Mouse (Mus musculus) limb, embryonic 11.5 days (tissue): ENCODE data around the gene Neurod2. TPM values are rescaled to one million over a fixed set of nuclear protein-coding genes. Genes with fewer than 3 reads are reported as not detected.

Experiments used
- ATAC-seq: fragments of 200-750 bp; cut with Nextera tagmentation; 2 replicates; pipeline ENCODE4 v1.8.0; 2017; ENCODE audit warnings: low read depth; ENCODE audit not compliant: insufficient number of reproducible peaks, low FRiP score, low TSS enrichment
- DNase-seq: peaks from one replicate; pipeline ENCODE4 v3.0.0-alpha.2; 2015; ENCODE audit warnings: low spot score
- H3K27ac ChIP-seq: fragments of 300-500 bp; sonication (generic); replicated peaks from 2 replicates; pipeline ENCODE4 v1.5.1; 2014; ENCODE audit warnings: low read depth, mild to moderate bottlenecking, low read length
- H3K27me3 ChIP-seq: fragments of 300-500 bp; sonication (generic); 2 replicates; pipeline ENCODE4 v1.6.1; 2014; ENCODE audit warnings: mild to moderate bottlenecking, low read length, mixed read lengths; ENCODE audit not compliant: control insufficient read depth, insufficient read depth
- H3K36me3 ChIP-seq: fragments of 300-500 bp; sonication (generic); 2 replicates; pipeline ENCODE4 v1.6.1; 2014; ENCODE audit warnings: mild to moderate bottlenecking, low read length, moderate library complexity, mixed read lengths; ENCODE audit not compliant: control insufficient read depth, insufficient read depth
- H3K4me1 ChIP-seq: fragments of 300-500 bp; sonication (generic); 2 replicates; pipeline ENCODE4 v1.6.1; 2014; ENCODE audit warnings: low read length, mixed read lengths; ENCODE audit not compliant: control insufficient read depth, insufficient read depth
- H3K4me2 ChIP-seq: fragments of 300-500 bp; sonication (generic); 2 replicates; pipeline ENCODE4 v1.6.1; 2014; ENCODE audit warnings: low read depth, mild to moderate bottlenecking, moderate library complexity; ENCODE audit not compliant: severe bottlenecking
- H3K4me3 ChIP-seq: fragments of 300-500 bp; sonication (generic); 2 replicates; pipeline ENCODE4 v1.5.1; 2014; ENCODE audit warnings: low read depth, low read length
- H3K9ac ChIP-seq: fragments of 300-500 bp; sonication (generic); 2 replicates; pipeline ENCODE4 v1.6.1; 2014; ENCODE audit warnings: mild to moderate bottlenecking, low read length
- H3K9me3 ChIP-seq: fragments of 300-500 bp; sonication (generic); 2 replicates; pipeline ENCODE4 v1.6.1; 2016; ENCODE audit warnings: low read length; ENCODE audit not compliant: control insufficient read depth
- WGBS: fragments of 180-500 bp; shearing (Covaris S2); extraction: QIAGEN DNeasy Blood & Tissue Kit; methylation state at CpG from one replicate; pipeline ENCODE4 v1.1.7; 2014; 5-methylcytosine and 5-hydroxymethylcytosine counted together
- polyA plus RNA-seq: library from polyadenylated mRNA; unstranded; fragments of >200 nt; fragmentation: Nextera tagmentation; extraction: Ambion mirVana; gene quantifications from 2 replicates; pipeline ENCODE4 v1.2.1, GENCODE M21; 2014

Neurod2 gene
- polyA plus RNA-seq, 1 experiment from 2014 or later, result not detected

DNA sequence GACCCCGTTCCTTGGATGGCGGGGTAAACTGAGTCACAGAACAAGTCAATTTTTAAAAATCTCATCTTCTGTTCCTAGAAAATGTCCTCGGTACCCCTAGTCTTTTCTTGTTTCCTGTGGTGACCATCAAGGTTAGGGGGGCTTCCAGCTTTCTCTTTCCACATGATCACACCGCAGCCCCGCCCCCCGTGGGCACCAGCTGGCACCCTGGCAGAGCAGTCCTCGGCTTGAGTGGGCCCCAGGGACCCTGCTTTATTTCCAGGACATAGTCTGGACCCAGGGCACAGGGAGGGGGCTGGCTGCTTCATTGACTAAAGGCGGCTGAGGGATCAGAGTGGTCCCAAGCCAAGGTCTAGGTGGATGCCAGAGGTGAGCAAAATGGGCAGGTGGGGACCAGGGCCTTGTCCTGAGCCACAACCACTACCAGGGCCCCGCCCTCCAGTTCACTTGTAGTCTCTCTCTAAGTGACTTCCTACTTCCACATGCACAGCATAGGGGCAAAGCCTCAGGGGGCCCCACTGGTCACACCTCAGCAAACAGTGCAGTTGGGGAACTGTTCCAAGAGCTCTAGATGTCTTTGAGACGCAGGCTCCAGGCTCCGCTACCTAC is 10.3 kb upstream of the Neurod2 start:
- no peaks in the 10 kb centered on the region for H3K9me3 ChIP-seq
- H3K36me3 ChIP-seq, result no peaks in the 10 kb centered on the region; the same call in 1 of the 2 replicates
- H3K9ac ChIP-seq, result no peak overlapping the region
- H3K27ac ChIP-seq, result no peak overlapping the region
- 9% methylated on average over 11 of the region's 11 CpGs for WGBS
- H3K4me3 ChIP-seq, result no peak overlapping the region
- H3K4me2 ChIP-seq, result peak overlapping the region; percentile 85; the same call in 1 of the 2 replicates
- ATAC-seq, result no peak
- peaks cover 18% of the 10 kb centered on the region for H3K4me1 ChIP-seq
- no peak for DNase-seq
- H3K27me3 ChIP-seq, result peaks cover 75% of the 10 kb centered on the region

DNA sequence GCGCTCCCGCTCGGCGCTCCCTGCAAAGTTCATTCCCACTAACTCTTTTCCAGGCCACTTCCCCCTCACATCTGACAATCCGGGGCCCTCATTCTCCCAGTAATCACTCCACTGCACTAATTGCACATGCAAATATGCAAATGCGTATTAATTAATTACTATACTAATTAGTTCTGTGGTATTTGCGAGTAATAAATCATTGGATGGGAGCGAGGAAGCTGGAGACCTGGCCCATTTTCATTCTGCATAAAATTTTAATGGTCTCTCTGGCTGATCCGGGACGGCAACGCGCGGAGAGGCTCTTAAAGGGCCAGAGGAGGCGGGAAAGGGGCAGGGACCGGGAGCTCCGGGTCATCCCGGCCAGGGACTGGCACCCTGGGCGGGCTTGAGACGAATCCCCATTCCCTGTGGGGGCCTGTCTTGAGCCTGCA is 9.6 kb upstream of the Neurod2 start:
- Histone ChIP-seq H3K4me1 (peaks cover 18% of the 10 kb centered on the region), H3K27ac (no peak overlapping the region), H3K4me3 (peak overlapping the region; percentile 34), H3K4me2 (peak overlapping the region; percentile 85), H3K27me3 (peaks cover 82% of the 10 kb centered on the region), H3K9ac (peak overlapping the region; percentile 4; the same call in 1 of the 2 replicates), H3K9me3 (no peaks in the 10 kb centered on the region), H3K36me3 (no peaks in the 10 kb centered on the region; the same call in 1 of the 2 replicates)
- DNase-seq, result no peak
- ATAC-seq, result no peak
- under 1% methylated on average over 19 of the region's 19 CpGs for WGBS

DNA sequence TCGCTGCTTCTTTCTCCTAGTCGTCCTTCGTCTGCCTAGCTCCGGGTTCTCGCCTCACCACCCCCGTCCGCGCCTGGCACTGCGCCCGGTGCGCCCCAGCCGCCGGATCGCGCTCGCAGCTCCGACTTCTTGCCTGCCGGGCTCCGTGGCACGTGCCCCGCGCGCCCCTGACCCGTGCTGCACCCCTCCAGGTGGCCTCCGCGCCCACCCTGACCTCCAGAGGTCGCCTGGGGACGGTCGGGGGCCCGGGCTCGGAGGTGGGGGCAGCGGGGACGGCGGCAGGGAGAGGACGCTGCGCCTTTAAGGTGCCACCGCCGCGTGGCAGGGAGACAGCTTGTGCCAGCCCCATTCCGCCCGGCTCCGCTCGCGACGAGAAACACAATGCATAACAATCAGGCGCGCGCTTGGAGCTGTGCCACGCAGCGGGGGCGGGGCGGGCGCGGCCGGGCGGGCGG is 9.1 kb upstream of the Neurod2 start:
- Histone ChIP-seq H3K4me3 (peak overlapping the region; percentile 34), H3K9ac (peak overlapping the region; percentile 34; the same call in 1 of the 2 replicates), H3K36me3 (no peaks in the 10 kb centered on the region; the same call in 1 of the 2 replicates), H3K27me3 (peaks cover 87% of the 10 kb centered on the region), H3K9me3 (no peaks in the 10 kb centered on the region), H3K4me2 (peak overlapping the region; percentile 85), H3K4me1 (peaks cover 18% of the 10 kb centered on the region), H3K27ac (no peak overlapping the region)
- DNase-seq (no peak), ATAC-seq (no peak)
- under 1% methylated on average over 57 of the region's 57 CpGs for WGBS

DNA sequence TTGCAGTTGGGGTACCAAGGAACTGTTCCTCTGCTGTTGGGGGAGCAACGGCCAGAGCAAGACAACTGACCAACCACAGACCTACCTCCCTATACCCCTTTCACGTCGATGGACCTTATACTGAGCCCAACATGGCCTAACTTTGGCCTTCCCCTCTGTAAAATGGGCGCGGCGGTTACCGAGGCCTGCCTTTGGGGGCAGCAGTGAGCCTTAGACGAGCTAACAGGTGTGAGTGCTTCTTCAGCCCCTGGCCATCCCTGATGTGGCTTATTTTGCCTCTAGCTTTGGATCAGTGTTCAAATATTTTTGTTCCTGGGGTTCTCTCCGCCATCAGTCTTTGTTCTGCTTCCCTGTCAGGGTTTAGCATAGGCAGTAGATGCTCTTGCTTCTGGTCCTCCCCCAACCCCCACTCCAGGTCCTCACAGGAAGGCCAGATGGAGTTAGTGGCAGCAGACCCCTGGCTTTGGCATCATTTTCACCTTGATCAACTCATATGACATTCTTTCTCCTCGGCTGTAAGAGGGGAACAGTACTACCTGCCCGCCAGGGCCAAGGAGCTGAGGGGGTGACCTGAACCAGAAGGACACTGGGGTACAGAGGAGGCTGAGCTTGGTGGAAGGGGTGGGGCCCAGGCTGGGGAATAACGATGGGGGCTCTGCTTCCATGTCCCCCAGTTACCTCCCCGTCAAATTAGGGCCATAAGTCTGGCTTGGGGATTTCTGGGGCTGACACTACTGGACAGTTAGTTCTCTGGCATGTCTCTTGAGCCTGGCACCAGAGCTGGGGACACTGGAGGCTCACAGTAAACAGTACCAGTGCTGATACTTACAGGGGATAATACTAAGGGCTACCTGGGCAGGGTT is 7.0 kb upstream of the Neurod2 start:
- Histone ChIP-seq H3K4me2 (no peak overlapping the region), H3K9me3 (no peaks in the 10 kb centered on the region), H3K9ac (no peak overlapping the region), H3K27me3 (peaks cover 96% of the 10 kb centered on the region), H3K4me1 (peaks cover 11% of the 10 kb centered on the region), H3K4me3 (no peak overlapping the region), H3K27ac (no peak overlapping the region), H3K36me3 (no peaks in the 10 kb centered on the region; the same call in 1 of the 2 replicates)
- no peak for ATAC-seq
- WGBS, result 14% methylated on average over 13 of the region's 13 CpGs
- DNase-seq, result no peak

DNA sequence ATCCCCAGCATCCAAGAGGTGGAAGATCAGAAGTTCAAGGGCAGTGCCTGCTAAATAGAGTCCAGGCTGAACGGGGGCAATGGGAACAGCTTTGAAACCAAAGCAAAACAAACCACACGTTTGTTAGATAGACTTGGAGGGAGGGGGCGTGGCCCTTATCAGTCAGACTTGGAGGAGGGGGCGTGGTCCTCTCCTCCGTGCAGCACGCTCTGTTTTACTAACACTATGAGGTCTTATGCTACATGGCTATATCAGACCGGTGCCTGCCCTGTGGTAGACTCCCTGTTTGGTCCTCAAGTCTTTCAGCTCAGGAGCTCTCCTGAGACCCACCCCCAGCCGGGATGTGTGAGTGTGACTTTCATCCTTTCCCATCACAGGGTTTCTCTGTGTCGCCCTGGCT is 5.8 kb upstream of the Neurod2 start:
- H3K4me2 ChIP-seq, result no peak overlapping the region
- H3K4me1 ChIP-seq, result peaks cover 11% of the 10 kb centered on the region
- ATAC-seq (no peak), DNase-seq (no peak)
- no peaks in the 10 kb centered on the region; the same call in 1 of the 2 replicates for H3K36me3 ChIP-seq
- no peak overlapping the region for H3K4me3 ChIP-seq
- H3K27me3 ChIP-seq, result peaks cover 98% of the 10 kb centered on the region
- no peak overlapping the region for H3K27ac ChIP-seq
- H3K9me3 ChIP-seq, result no peaks in the 10 kb centered on the region
- WGBS, result 9% methylated on average over 9 of the region's 9 CpGs
- H3K9ac ChIP-seq, result no peak overlapping the region

DNA sequence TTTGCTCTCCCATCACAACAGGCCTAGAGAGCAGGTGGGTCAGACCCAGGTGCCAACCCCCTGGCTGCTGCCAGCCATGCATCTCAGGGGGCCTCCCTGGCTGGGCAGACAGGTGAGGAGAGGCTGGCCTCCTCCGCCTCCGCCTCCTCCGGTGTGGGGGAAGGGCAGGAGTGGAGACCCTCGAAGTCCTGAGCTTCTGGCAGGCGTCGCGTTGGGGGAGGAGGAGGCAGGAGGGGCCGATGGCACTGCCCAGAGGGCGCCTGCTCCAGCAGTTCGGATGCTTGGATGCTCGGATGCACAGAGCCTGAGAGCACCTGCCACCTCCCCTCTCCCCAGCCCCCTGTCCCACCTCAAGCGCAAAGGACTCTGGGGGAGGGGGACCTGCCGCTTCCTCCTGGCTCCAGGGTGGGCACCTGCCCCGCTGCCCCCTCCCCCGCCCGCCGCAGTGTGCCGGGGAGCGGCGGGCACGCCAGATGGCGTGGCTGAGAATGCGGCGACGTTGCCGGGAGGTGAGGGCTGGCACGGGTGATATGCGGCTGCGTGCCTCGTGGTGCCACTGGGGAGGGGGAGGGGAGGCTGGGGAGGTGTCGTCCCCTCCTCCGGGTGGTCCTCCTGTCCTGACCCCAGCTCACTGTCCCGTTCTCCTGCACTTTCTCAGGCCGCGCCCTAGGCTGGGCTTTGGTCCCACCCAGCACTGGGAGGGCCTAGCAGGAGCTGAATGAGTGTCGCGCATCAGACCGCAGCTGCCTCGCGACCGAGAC is 4.7 kb upstream of the Neurod2 start:
- WGBS, result 3% methylated on average over 38 of the region's 41 CpGs
- no peaks in the 10 kb centered on the region; the same call in 1 of the 2 replicates for H3K36me3 ChIP-seq
- no peak overlapping the region for H3K9ac ChIP-seq
- no peak overlapping the region for H3K4me2 ChIP-seq
- DNase-seq (no peak), ATAC-seq (no peak)
- peaks cover 8% of the 10 kb centered on the region for H3K4me1 ChIP-seq
- H3K4me3 ChIP-seq, result no peak overlapping the region
- H3K27ac ChIP-seq, result no peak overlapping the region
- H3K27me3 ChIP-seq, result peaks cover 98% of the 10 kb centered on the region
- H3K9me3 ChIP-seq, result no peaks in the 10 kb centered on the region

DNA sequence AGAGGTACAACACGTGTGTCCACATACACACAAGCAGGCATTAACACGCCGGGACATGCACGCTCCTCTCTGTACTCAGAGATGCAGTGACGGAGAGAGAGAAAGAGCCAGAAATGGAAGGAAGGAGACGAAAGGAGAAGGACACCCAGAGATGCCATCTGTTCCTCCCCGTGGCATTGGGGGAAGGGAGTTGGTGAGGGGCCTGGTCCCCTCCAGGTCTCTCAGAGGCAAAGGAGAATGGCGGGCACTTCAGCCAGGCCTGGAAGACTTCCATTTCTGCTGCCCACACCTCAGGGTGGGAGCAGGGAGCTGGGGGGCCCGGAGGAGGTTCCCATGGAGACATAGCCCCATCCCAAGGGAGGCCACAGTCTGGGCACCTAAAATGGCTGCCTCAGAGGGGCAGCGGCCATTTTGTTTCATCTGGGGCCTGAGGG is 3.8 kb upstream of the Neurod2 start:
- Histone ChIP-seq H3K36me3 (no peaks in the 10 kb centered on the region), H3K9ac (no peak overlapping the region), H3K9me3 (no peaks in the 10 kb centered on the region), H3K4me1 (peaks cover 3% of the 10 kb centered on the region; the same call in 1 of the 2 replicates), H3K4me2 (no peak overlapping the region), H3K27ac (no peak overlapping the region), H3K27me3 (peaks cover 98% of the 10 kb centered on the region), H3K4me3 (no peak overlapping the region)
- DNase-seq, result no peak
- ATAC-seq, result no peak
- WGBS, result 75% methylated on average over 10 of the region's 10 CpGs

DNA sequence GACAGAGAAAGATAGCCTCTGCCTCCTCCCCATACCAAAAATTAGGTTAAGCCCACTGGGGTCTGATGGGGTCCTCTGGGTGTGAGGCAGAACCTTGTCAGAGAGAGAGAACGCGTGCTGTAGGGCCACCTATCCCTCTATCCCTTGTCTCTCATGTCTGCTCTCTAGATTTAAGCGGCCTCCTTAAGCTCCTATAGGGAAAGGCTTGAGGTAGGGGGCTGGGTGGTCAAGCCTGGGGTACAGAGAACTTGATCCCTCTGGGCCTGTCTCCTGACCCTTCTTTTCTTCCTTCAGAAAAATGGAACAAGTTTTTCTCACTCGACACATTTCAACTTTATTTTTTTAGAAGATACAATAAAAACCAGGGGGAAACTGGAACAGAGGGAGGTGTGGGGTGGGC is 3.4 kb upstream of the Neurod2 start:
- 72% methylated on average over 4 of the region's 4 CpGs for WGBS
- Histone ChIP-seq H3K27ac (no peak overlapping the region), H3K4me2 (no peak overlapping the region), H3K9me3 (no peaks in the 10 kb centered on the region), H3K4me1 (0 out of 2 replicates have a peak, but pooled peaks cover 7% of the 10 kb centered on the region), H3K9ac (no peak overlapping the region), H3K27me3 (peaks cover 98% of the 10 kb centered on the region), H3K4me3 (no peak overlapping the region), H3K36me3 (no peaks in the 10 kb centered on the region)
- ATAC-seq (no peak), DNase-seq (no peak)
